Mouse (Mus musculus): ENCODE measurements at regions not wholly inside any gene's neighbourhood (a gene's known extent, or its start where the extent isn't known, plus 50 kb on each side); places are given as distances from the start of the nearest gene placed in this dataset.

DNA sequence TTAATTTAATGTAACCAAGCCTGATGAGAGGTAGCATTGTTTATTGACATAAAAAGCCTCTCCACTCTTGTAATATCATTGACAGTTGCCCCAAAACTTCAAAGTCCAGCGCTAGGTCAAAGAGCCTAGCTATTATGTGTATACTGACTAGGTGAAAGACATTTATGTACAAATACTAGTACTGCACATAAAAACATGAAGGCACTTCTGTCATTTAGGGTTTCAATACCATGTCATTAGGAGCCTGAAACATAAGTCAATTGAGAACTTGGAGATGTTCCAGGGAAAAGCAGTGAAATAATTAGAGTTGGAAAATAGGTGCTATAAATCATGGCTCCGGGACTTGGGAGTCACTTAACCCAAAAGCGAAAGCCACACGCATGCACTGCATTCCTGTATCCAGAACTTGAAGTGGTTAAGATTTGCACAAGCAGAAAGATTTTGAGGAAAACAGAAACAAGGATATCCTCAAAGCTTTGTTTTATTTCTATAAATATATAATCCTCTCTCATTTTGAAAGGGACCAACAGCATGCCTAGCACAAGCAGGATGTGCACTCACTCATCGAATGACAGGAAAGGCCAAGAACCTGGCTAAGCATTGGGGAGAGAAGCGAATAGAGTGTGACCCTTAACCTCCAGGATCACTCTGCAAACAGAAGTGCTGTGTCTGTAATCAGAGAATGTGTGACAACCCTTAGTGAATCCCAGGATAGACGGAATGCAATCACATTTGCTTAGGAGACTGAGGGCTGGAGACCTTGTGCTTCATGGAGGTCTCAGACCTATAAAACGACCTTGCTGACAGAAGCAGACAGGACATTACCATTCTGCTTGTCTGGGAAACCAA is 176.3 kb upstream of the Crim1 start:
- no peak for DNase-seq

DNA sequence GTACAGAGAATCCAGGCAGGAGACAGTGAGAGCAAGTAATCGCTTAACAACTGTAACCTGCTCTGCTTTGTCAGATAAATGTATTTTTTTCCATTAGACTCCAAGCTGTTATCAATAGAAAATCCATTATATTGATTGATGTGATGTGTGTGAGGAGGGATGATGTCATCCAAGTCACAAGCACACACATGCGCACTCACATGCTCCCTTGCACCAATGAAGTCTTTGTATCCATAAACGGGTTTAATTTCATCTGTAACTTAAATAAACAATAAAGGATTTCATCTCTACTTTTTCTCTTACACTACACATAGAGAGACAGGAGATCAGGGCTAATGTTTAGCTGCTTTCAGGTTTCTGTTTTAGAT is 175.7 kb upstream of the Crim1 start:
- no peak for DNase-seq

DNA sequence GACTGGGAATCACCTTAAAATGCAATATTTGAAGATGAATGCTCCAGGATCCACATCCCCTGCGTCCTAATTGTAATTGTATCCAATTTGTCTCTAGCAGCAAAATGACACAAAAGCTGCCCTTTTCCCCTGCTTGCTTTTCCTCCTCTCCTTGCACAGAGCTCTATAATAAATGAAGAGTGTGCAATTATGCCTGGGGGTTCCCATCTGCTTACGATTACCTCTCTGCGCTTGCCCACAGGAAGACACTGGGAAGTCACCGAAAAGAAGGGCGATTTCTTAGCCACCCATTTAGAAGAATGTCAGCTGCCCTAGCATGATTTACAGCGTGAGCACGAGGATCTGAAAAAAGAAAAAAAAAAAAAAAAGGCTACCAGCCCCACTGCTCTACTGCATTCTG is 174.8 kb upstream of the Crim1 start:
- no peak for DNase-seq

DNA sequence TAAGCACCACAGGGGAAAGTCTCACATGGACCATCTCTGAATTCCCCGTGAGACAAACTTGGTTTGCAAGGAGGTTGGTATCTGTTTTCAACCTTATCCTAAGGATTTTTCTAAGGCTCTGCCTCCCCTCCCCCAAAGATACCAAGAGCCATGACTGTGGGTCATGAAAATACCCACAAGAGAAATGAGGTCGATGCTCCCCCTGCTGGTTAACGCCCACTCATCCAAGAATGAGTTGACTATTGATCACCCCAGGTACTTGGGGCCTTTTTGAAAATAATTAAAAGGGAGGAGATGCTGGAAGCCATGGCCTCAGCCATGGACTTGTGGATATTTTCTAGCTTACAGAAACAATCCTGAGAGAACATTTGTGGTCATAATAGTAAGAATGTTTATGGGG is 164.4 kb upstream of the Crim1 start:
- no peak for DNase-seq

DNA sequence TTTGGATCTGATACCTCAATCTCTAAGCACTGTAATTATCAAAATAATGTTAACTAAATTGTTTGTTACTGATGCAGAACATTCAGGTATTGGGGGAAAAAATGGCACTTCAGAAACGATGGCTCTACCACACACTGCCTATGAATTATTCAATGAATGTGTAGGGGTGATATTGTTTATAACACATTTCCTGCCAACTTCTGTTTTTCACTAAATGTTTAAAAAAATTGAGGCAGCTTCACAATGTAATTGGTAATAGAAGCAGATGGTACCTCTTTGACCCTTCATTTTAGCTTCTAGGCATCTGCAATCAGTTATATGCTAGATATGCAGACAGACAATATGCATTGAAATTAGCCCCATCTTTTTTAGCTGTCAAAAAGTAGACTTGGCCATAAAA is 159.7 kb upstream of the Crim1 start:
- DNase-seq = no peak

DNA sequence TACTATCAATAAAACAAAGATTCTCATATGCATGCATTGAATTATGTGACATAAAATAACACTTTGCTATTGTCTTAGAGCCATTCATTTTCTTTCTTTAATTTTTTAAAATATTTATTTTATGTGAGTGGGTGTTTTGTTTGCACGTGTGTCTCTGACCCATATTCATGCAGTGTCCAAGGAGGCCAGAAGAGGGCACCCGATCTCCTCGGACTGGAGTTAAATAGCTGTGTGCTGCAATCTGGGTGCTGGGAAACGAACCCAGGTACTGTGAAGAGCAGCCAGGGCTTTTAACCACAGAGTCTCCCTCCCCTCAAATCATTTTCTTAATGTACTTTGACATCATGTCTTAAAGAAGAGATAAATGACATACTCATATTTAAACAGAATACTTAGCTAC is 158.8 kb upstream of the Crim1 start:
- DNase-seq = no peak

DNA sequence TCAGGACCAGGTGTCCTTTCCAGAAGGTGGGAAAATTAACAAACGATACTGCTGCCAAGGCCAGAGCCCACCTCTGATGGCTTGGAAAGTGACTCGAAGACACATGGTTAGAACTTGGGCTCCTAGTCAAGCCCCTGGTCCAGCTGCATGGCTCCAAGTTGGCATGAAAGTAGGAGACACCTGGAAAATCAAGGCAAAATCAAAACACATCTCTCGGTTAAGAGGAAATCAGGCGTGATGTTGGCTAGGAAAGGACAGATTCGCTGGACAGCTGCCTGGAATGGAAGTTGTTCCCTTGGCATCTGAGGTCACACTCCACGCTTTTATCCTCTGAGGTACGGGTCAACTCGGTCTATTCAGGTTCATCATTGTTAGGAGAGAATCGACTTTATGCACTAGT is 150.3 kb upstream of the Crim1 start:
- no peak for DNase-seq

DNA sequence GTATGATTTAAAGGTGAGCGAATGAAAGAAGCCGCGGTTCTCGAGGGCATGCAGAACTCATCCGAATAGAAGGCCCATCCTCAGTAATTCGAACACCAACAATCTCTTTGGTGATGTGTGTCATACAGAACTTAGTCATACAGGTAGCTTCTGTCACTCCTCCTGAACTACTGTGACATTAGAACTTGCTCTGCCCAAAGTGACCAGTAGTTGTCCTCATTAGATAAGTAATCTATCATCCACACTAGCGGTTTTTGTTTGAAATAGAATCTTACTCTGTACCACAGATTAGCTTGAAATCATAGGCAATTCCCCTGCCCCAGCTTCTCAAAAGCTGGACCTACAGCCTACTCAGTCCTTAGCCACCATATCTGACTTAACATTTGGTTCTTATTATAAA is 149.8 kb upstream of the Crim1 start:
- no peak for DNase-seq

DNA sequence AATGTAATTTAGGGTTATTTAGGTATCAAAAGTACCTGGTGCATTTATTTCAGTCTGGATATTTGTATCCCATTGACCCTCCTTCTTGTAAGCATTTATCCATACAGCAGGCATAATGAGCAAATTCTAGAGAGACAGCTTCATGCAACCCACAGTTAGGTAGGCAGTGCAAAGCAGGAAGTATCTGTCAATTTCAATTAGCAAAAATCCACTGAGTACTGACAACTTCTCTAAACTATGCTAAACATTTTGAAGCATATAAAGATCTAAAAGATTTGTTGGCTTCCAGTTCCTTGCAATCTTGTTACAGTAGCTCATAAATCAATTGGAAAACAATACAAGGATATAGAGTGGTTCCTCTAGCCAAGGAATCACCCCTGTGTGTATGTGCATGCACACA is 124.2 kb upstream of the Crim1 start:
- no peak for DNase-seq

DNA sequence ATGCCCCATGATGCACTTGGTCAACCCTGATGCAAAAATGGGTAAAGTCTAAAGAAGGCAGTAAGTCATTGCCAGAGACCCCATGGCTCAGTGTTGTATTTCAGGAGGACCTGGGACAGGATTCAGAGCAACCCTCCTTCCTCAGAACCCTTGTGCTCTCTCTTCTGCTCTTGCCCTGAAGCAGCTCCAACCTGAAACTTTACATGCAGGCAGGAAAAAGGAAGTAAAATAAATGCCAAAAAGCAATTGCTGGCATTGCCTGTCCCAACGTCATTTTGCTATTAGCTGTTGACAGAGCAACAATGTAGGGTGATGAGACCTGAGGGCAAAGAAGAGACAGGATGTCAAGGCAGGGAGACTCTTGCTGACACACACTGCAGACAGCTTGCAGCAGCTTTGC is 121.7 kb upstream of the Crim1 start:
- DNase-seq = no peak

DNA sequence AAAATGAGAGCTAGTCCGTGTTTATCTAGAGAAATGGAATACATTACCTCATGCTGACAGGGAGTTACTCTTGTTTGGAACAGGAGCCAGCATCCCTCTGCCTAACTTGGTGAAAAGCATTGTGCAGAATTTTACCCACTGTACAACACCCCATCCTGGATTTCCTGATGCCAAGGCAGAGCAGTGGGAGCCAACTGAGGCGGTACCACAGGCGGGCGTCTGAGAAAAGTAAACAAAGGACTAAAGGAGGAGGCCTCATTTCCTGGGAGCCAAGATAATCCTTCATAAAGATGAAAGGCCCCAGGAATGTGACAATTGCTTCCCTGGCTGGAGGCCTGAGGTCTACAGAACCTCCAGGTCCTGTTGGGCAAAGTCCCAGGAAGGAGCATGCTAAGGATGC is 115.6 kb upstream of the Crim1 start:
- no peak for DNase-seq

DNA sequence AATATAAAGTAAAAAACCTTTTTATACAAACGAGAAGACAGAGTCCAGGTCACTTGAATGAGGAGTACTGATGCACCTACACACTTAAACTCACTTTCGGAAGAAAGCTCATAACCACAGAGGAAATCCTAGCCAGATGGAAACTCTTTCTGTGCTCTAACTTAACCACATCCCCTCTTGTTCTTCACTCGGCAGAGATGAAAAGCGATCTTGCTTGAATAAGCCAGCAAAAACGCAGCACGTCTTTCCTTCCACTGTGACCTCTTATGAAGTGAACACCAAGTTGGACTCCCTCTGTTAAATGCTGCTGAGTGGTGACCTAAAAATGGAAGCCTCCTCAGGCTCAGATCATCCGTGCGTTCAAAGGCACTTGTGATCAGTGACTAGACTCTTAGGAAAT is 113.1 kb upstream of the Crim1 start:
- DNase-seq = no peak

DNA sequence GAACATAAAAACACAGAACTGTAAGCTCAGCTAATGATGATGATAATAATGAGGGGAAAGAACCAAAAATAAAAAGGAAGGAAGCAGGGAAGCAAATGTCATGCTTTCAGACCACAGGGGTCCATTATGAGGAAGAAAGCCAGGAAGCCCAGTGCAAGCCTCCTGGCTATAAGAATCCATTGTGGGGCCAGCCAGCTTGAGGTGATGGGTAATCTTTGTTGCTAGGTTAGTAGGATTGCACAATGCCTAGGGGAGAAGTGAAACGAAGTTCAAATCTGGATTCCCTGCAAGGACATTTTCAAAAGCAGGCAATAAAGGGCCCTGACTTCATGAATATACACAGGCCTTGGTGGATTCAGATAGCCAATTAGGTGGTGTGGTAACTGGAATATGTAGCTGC is 102.3 kb upstream of the Crim1 start:
- no peak for DNase-seq

DNA sequence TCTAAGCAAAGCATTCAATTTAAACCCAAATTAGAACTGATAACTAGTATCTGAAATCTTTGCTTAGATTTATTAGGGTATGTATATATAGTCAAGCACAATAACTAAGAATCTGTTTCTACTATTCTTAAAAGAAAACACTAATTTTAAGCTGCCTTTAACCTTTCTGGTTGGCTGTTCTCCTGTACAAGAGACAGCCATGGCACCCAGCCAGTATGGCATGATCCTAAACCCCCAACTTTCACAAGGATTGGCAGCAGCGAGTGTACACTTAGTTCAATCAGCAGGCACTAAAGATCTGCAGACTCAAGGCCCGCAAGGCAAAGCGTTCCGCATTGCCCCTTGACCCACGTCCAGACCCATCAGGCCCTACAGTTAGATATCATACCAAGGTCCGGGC is 91.3 kb upstream of the Crim1 start:
- no peak for DNase-seq

DNA sequence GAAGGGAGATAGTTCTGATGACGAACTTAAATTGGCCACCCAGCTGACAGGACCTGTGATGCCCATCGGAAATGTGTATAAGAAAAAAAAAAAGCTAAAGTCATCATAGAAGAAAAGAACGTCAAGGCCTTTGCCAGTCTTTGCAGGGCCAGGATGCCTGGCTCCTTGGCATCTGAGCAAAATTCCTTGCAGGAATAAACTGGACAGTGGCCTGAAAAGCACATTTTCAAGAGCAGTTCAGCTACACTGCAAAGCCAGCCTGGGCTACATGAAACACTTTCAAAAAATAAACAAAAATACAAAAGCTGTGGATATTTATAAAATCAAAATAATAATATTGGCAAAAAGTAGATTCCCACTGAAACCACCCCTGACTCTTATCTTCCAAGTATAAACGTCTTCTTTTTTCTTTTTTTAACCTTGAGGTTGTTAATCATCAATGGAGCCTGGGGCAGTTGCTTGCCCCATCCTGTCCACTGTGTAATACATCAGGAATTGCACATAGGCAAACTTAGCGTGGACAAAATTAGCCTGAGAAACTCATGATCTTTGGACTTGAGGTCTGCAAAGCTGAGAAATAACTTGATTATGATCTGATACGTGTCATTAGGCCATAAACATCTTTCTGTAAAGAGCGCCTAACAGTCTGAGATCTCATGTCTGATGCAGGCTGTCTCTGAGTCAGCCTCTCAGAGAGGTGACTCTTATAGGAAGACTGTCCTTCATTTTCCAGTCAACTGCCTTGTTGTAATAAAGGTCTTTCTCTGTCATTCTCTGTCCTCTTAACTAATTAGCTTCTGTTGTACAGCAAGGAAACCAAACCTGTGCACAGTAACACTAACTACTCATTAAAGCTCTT is 90.5 kb upstream of the Crim1 start:
- no peak for DNase-seq

DNA sequence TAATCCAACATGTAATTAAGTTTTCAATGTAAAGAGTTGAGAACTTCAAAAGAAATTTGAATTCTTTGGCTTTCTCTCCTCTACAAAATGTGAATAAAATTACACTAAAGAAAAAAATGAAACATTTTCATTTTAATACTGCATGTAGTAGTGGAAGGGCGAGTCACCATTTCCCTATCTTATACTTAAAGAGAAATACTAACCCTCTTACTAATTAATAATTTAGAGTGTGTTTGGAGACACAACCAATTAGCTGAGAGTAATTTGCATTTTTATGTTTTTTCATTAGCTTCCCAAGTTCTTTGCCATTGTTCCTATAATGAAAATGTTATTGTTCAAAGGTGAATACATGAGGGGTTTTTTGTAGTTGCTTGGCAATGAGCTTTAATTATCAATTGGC is 67.9 kb upstream of the Crim1 start:
- DNase-seq = no peak

DNA sequence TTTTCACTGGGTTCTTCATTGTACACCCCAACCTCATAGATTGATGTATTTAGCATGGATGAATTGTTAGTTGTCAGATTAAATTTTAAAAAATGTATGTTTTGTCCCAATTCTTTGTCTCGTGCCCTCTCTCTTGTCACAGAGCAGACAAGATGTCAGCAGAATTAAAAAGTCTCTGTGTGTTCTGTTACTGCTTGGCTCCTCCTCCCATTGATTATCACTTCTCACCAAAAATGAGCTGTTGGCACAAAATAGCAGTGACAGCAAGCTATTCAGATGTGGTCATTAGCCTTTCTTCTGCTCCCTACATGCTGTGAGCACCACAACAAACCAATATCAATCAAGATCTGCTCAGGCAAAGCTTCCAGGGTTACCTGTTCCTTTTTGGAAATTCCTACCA is 62.1 kb upstream of the Crim1 start:
- DNase-seq = no peak

DNA sequence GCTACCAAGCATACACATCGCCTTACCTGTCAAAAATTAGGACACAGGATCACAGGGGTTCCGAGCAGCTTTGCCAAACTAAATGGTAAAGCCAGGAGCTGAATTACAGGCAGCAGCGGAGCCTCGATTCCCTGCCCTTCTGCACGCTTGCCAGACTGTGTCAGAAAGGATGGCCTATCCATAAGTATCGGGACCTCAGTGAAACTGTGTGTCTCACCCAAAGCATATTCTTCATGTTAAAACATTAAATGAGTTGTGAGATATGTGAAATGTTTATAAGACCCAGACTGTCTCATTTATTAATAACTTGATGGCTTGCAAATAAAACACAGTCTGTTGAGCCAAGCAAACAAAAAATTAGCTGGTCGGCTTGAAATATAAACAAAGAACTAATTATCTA is 59.4 kb upstream of the Crim1 start:
- no peak for DNase-seq

DNA sequence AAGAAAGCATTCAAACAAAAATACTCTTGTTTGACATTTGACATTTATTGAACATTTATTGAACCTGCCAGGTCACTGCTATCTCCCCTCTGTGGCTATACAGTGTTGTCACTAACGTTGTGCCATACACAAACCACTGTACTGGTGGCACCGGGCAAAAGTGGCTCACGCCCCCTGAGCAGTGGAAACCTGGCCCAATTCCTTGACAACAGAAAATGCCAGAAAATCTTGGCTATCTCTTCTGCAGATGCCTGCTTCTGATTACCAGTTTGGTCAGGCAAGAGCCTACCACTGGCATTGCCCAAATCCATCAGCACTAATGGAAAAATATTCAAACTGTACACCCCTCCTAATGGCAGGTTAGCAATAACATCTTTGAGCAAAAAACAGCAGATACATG is 58.9 kb upstream of the Crim1 start:
- no peak for DNase-seq

DNA sequence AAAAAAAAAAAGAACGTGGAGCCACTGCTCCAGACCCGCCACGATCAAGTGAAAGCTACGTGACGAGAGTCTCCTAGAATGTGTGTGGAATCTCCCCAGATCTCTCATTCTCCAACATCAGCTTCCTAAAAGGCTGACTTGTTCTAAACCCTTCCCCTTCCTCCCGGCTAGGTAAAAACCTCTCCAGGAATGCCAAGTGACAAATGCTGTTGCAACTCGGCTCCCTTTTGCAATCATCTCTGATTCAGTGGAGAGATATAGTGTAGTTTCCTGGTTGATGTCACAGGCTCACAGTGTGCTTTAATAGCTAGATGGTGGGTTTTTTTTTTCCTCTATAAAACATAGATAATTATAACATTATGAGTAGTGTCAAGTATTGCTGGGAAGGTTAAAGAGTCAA is 57.6 kb upstream of the Crim1 start:
- no peak for DNase-seq

DNA sequence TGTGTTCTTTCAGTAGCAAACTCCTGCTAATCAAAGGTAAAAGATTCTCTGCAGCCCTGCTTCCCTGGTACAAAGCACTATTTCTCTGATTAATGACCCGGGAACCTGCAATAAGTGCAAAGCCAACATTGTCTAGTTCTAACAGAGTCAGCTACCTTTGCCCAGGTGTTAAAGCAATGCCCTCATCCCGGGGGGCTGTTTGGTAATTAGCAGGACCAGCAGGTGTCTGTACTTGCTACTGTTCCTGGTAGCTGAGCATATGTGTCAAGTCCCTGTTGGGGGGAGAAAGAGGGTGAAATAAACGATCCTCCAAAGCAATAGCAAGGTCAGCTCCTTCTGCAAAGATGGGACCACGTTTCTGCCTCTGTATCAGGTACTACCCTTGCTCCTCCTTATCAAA is 54.7 kb upstream of the Crim1 start:
- peak; percentile 52 for DNase-seq
